Mouse (Mus musculus) liver, embryonic 16.5 days (tissue): ENCODE results near the gene Tpk1. TPM values are rescaled to one million over a fixed set of nuclear protein-coding genes. Genes with fewer than 3 reads are reported as not detected.

Experiments used
- ATAC-seq: fragments of 200-750 bp; cut with Nextera tagmentation; 2 replicates; pipeline ENCODE4 v1.8.0; 2017; ENCODE audit warnings: low read depth, mild to moderate bottlenecking, moderate number of reproducible peaks, moderate library complexity
- H3K27ac ChIP-seq: fragments of 300-500 bp; sonication (generic); 2 replicates; pipeline ENCODE4 v1.5.1; 2014; ENCODE audit warnings: mild to moderate bottlenecking, low read length
- H3K27me3 ChIP-seq: fragments of 300-500 bp; sonication (generic); 2 replicates; pipeline ENCODE4 v1.6.1; 2014; ENCODE audit warnings: low read depth, low read length, mixed read lengths; ENCODE audit not compliant: control insufficient read depth, insufficient read depth
- H3K36me3 ChIP-seq: fragments of 300-500 bp; sonication (generic); 2 replicates; pipeline ENCODE4 v1.6.1; 2014; ENCODE audit warnings: mild to moderate bottlenecking; ENCODE audit not compliant: control insufficient read depth, insufficient read depth
- H3K4me1 ChIP-seq: fragments of 300-500 bp; sonication (generic); 2 replicates; pipeline ENCODE4 v1.6.1; 2014; ENCODE audit warnings: low read depth, low read length, mixed read lengths; ENCODE audit not compliant: control insufficient read depth
- H3K4me2 ChIP-seq: fragments of 300-500 bp; sonication (generic); 2 replicates; pipeline ENCODE4 v1.6.1; 2014; ENCODE audit warnings: low read depth, low read length, mixed read lengths
- H3K4me3 ChIP-seq: fragments of 300-500 bp; sonication (generic); 2 replicates; pipeline ENCODE4 v1.5.1; 2014; ENCODE audit warnings: low read depth, mild to moderate bottlenecking, low read length
- H3K9ac ChIP-seq: fragments of 300-500 bp; sonication (generic); 2 replicates; pipeline ENCODE4 v1.6.1; 2014; ENCODE audit warnings: low read depth, low read length
- H3K9me3 ChIP-seq: fragments of 300-500 bp; sonication (generic); replicated peaks from 2 replicates; pipeline ENCODE4 v1.6.1; 2016; ENCODE audit warnings: low read length; ENCODE audit not compliant: control insufficient read depth
- WGBS: fragments of 180-500 bp; shearing (Covaris S2); extraction: QIAGEN DNeasy Blood & Tissue Kit; methylation state at CpG from one replicate; pipeline ENCODE4 v1.1.7; 2014; ENCODE audit not compliant: insufficient replicate concordance; 5-methylcytosine and 5-hydroxymethylcytosine counted together
- polyA plus RNA-seq: library from polyadenylated mRNA; unstranded; fragments of >200 nt; fragmentation: Nextera tagmentation; extraction: Ambion mirVana; gene quantifications from 2 replicates; pipeline ENCODE4 v1.2.1, GENCODE M21; 2015

Tpk1 gene
- polyA plus RNA-seq, 1 experiment from 2014 or later = 8.4 TPM

GRCm38 (mm10) chr6:43674986-43675760, 9.1 kb upstream of the Tpk1 start:
- Histone ChIP-seq H3K4me3 (no peak overlapping the region), H3K27me3 (no peaks in the 10 kb centered on the region), H3K9ac (no peak overlapping the region), H3K4me1 (no peaks in the 10 kb centered on the region), H3K36me3 (no peaks in the 10 kb centered on the region), H3K4me2 (no peak overlapping the region), H3K9me3 (no peaks in the 10 kb centered on the region), H3K27ac (no peak overlapping the region)
- ATAC-seq = no peak
- 62% methylated on average over 3 of the region's 3 CpGs for WGBS

DNA sequence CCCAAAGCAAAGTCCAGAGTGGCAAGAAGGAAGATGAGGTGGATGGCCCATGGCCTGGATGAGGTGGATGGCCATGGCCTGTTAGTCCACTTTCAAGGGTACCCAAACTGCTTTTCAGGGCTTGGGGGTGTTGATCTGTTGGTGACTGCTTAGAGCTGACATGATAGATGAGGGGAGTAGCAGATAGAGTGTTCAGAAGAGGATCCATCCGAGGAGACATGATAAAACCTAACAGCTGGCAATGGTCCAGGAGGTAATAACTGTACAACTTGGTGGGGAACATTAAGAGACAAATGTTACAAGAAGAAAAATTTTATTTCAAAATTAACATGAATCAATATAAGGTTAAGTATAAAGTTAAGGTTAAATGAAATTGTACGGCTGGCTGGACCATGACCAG, 4.9 kb upstream of the Tpk1 start:
- H3K27me3 ChIP-seq = no peaks in the 10 kb centered on the region
- 56% methylated on average over 2 of the region's 2 CpGs for WGBS
- H3K4me2 ChIP-seq = no peak overlapping the region
- H3K9me3 ChIP-seq = no peaks in the 10 kb centered on the region
- H3K4me1 ChIP-seq = no peaks in the 10 kb centered on the region; the same call in 1 of the 2 replicates
- no peak for ATAC-seq
- H3K36me3 ChIP-seq = no peaks in the 10 kb centered on the region
- no peak overlapping the region for H3K4me3 ChIP-seq
- H3K27ac ChIP-seq = no peak overlapping the region
- H3K9ac ChIP-seq = no peak overlapping the region

DNA sequence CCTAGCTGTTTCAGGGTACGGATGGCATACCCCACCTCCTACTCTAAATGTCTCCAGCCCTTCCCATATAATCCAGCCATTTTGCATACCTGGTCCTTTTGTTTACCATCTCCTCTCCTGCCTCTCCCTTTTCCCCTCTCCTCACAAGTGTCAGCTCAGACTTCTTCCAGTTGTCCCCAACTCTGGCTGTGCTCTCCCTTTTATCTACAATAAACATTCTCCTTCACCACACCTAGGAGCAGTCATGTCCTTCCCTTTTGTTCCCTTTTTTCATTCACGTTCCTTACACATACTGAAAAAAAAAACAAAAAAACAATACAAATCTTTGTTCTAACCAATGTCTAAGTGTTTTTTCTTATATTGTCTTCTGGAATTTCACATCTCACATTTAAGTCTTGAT, 1.6 kb upstream of the Tpk1 start:
- peaks cover 3% of the 10 kb centered on the region for H3K4me1 ChIP-seq
- no peak overlapping the region for H3K27ac ChIP-seq
- H3K9me3 ChIP-seq = no peaks in the 10 kb centered on the region
- WGBS = 59% methylated on average over 2 of the region's 2 CpGs
- H3K4me2 ChIP-seq = no peak overlapping the region
- no peak overlapping the region for H3K4me3 ChIP-seq
- no peaks in the 10 kb centered on the region for H3K36me3 ChIP-seq
- no peak for ATAC-seq
- no peaks in the 10 kb centered on the region for H3K27me3 ChIP-seq
- H3K9ac ChIP-seq = no peak overlapping the region

DNA sequence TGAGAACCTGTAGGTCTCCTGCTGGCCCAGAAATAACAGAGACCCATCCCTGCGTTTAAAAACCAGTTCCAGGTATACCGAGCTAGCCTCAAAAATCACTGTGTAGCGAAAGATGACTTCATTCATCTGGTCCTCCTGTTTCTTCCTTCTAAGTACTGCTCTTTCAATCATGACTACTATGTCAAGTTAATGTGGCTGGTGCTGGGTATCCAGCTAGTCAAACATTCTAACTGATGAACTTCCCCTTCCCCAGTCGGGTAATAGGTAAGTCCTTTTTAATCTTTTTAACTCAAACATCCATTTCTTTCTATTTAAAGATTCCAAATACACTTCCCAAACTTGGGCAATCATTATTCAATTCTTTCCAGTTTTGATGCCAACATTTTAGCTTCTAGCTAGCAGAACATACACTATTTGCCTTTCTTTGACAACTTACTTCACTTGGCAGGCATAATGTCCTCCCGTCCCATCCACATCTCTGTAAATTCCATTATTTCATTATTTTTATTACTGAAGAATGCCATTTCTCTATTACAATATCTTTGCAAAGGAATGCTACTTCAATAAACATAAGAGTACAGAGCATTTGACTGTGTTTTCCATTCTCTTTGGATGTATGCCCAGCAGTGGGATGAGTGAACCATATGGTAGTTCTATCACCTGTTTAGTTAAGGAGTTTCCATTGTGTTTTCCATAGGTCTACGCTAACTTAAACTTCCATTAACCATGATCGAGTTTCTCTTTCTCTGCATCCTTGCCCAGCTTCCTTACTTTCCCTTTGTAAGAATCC, 728 bp upstream of the Tpk1 start:
- peaks cover 10% of the 10 kb centered on the region for H3K4me1 ChIP-seq
- peak overlapping the region; percentile 90 for H3K4me3 ChIP-seq
- WGBS = 77% methylated on average over 7 of the region's 7 CpGs
- no peak overlapping the region; the same call in 1 of the 2 replicates for H3K27ac ChIP-seq
- H3K4me2 ChIP-seq = peak overlapping the region; percentile 75
- H3K36me3 ChIP-seq = no peaks in the 10 kb centered on the region
- no peak overlapping the region; the same call in 1 of the 2 replicates for H3K9ac ChIP-seq
- H3K27me3 ChIP-seq = no peaks in the 10 kb centered on the region
- no peaks in the 10 kb centered on the region for H3K9me3 ChIP-seq
- no peak for ATAC-seq

DNA sequence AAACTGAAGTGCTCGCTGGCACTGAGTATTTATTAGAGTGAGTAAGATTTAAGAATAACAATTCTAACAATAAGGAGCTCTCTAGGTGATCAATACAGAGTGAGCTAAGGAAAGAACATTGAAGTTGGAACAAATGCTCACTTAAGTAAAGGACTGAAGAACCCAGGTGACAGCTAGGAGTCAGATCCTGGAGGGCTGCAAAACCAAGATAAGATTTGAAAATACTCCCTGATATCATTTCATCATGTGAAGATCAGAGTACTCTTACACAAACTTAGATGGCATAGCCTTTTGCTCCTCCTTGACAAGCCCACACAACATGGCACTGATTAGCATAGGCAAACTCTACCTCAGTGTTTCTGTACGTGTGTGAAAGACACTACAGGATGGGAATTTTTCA, 4.3 kb downstream of the Tpk1 start:
- Histone ChIP-seq H3K27ac (no peak overlapping the region), H3K36me3 (no peaks in the 10 kb centered on the region), H3K4me3 (no peak overlapping the region), H3K4me1 (peaks cover 31% of the 10 kb centered on the region), H3K27me3 (no peaks in the 10 kb centered on the region), H3K9me3 (no peaks in the 10 kb centered on the region), H3K9ac (no peak overlapping the region), H3K4me2 (no peak overlapping the region)
- 52% methylated on average over 2 of the region's 2 CpGs for WGBS
- ATAC-seq = no peak

GRCm38 (mm10) chr6:43658290-43658689, 7.8 kb downstream of the Tpk1 start:
- Histone ChIP-seq H3K36me3 (no peaks in the 10 kb centered on the region), H3K4me2 (peak overlapping the region; percentile 45), H3K4me1 (peaks cover 28% of the 10 kb centered on the region), H3K4me3 (no peak overlapping the region), H3K9ac (no peak overlapping the region), H3K27me3 (no peaks in the 10 kb centered on the region), H3K9me3 (no peaks in the 10 kb centered on the region), H3K27ac (peak overlapping the region; percentile 67)
- 13% methylated on average over 4 of the region's 4 CpGs for WGBS
- ATAC-seq = peak; percentile 95

DNA sequence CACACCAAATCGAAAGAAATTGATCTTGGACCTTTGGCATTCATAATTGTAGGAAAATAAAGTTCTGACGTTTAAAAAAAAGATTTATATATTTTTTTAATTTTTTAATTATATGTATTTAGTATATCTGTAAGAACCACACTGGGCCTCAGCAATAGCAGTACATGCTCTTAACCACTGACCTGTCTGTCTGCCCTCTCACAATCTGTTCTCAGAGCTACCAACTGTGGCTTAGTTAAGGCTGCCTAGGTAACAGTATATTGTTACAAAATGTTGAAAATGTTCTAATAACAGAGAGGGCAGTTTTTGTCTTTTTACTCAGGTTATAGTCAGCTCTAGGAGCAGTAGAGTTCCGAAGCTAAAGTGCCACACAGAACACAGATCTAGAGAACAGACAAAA, 8.2 kb downstream of the Tpk1 start:
- Histone ChIP-seq H3K9ac (no peak overlapping the region), H3K36me3 (no peaks in the 10 kb centered on the region), H3K9me3 (no peaks in the 10 kb centered on the region), H3K4me1 (peaks cover 28% of the 10 kb centered on the region), H3K27me3 (no peaks in the 10 kb centered on the region), H3K4me3 (no peak overlapping the region), H3K4me2 (peak overlapping the region; percentile 45), H3K27ac (peak overlapping the region; percentile 67)
- 61% methylated on average over 3 of the region's 3 CpGs for WGBS
- ATAC-seq = peak; percentile 42; the same call in 1 of the 2 replicates

GRCm38 (mm10) chr6:43654876-43655456, 11.1 kb downstream of the Tpk1 start:
- no peak overlapping the region for H3K27ac ChIP-seq
- H3K27me3 ChIP-seq = no peaks in the 10 kb centered on the region
- ATAC-seq = no peak
- 54% methylated on average over 8 of the region's 8 CpGs for WGBS
- H3K4me3 ChIP-seq = no peak overlapping the region
- no peaks in the 10 kb centered on the region for H3K36me3 ChIP-seq
- no peak overlapping the region for H3K9ac ChIP-seq
- H3K4me1 ChIP-seq = peaks cover 11% of the 10 kb centered on the region
- no peak overlapping the region for H3K4me2 ChIP-seq
- H3K9me3 ChIP-seq = no peaks in the 10 kb centered on the region

- ATAC-seq = no peak
- Histone ChIP-seq H3K36me3 (no peaks in the 10 kb centered on the region), H3K4me3 (no peak overlapping the region), H3K27ac (no peak overlapping the region), H3K4me1 (no peaks in the 10 kb centered on the region), H3K9ac (no peak overlapping the region), H3K27me3 (no peaks in the 10 kb centered on the region), H3K9me3 (no peaks in the 10 kb centered on the region), H3K4me2 (no peak overlapping the region)
- 68% methylated on average over 2 of the region's 2 CpGs for WGBS
Measured at GRCm38 (mm10) chr6:43649516-43649915, 16.6 kb downstream of the Tpk1 start.
